Mouse (Mus musculus) urinary bladder, adult 18-20 months (tissue): Measurements from ENCODE around the gene U2af2.
A peak's percentile ranks its signal among the peaks of the same experiment; 100 is the strongest.

Source experiments
- DNase-seq, 2 experiments: peaks; one replicate each; pipeline ENCODE4 v3.0.0; 2022; ENCODE audit warnings: low spot score in 2 of 2, mixed read lengths in 2 of 2

Gene U2af2

GRCm38 (mm10) chr7:5109301-5109700 is 47.4 kb downstream of the U2af2 start:
- no peak for DNase-seq

DNA sequence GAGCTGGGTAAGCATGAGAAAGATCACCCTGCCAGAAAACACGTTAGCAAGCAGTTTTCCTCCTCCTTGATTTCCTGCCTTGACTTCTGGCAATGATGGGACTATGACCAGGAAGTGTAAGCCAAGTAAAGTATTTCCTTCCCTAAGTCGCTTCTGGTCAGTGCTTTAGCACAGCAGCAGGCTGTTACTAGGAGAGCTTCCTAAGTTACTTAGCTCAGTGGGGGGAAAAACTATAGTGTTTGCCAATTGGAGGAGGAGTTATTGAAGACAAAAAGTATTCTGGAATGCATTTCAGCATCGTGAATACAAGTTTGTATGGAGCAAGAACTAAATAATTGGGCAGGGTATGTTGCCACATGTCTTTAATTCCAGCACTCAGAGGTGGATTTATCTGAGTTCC is 50.8 kb downstream of the U2af2 start:
- no peak for DNase-seq

- no peak for DNase-seq
Observed at GRCm38 (mm10) chr7:5116850-5117249, 54.9 kb downstream of the U2af2 start, which contains the start of gene Rfpl4. Rfpl4 (minus strand) TSS chr7:5116950.

- DNase-seq = no peak
Observed at GRCm38 (mm10) chr7:5125078-5125477, 63.1 kb downstream of the U2af2 start.

- peak; percentile 41 to 66 for DNase-seq
Observed at GRCm38 (mm10) chr7:5125549-5126406, 63.8 kb downstream of the U2af2 start, which contains the start of gene Rasl2-9. Rasl2-9 (minus strand) TSS chr7:5125950.
